Mouse (Mus musculus): ENCODE data around the gene Slc12a3. TPM values are rescaled to one million over a fixed set of nuclear protein-coding genes. Genes with fewer than 3 reads are reported as not detected.
A peak's percentile ranks its signal among the peaks of the same experiment; 100 is the strongest.

The Slc12a3 gene
- polyA plus RNA-seq, 1 experiment from 2014 or later: 0.10 TPM

GRCm38 (mm10) chr8:94378763-94379415, 49.9 kb downstream of the Slc12a3 start:
- H3K4me1 ChIP-seq (replicated peaks): peaks cover 6% of the 10 kb centered on the region; the same call in 1 of the 2 replicates
- no peaks in the 10 kb centered on the region for H3K9me3 ChIP-seq
- H3K9ac ChIP-seq: no peak overlapping the region
- ATAC-seq: no peak
- H3K27ac ChIP-seq: no peak overlapping the region
- H3K4me3 ChIP-seq (replicated peaks): no peak overlapping the region
- WGBS: 80% methylated on average over 15 of the region's 15 CpGs
- H3K4me2 ChIP-seq (replicated peaks): no peak overlapping the region
- no peaks in the 10 kb centered on the region for H3K27me3 ChIP-seq (replicated peaks)
- H3K36me3 ChIP-seq: no peaks in the 10 kb centered on the region

- no peak overlapping the region for H3K9ac ChIP-seq
- no peaks in the 10 kb centered on the region for H3K9me3 ChIP-seq
- H3K36me3 ChIP-seq: no peaks in the 10 kb centered on the region
- H3K27ac ChIP-seq: no peak overlapping the region
- H3K4me1 ChIP-seq (replicated peaks): peaks cover 6% of the 10 kb centered on the region; the same call in 1 of the 2 replicates
- no peak overlapping the region for H3K4me2 ChIP-seq (replicated peaks)
- H3K4me3 ChIP-seq (replicated peaks): no peak overlapping the region
- 84% methylated on average over 9 of the region's 9 CpGs for WGBS
- ATAC-seq: no peak
- H3K27me3 ChIP-seq (replicated peaks): no peaks in the 10 kb centered on the region
Measured at GRCm38 (mm10) chr8:94379686-94380085, 50.7 kb downstream of the Slc12a3 start.

GRCm38 (mm10) chr8:94384166-94384565, 55.2 kb downstream of the Slc12a3 start:
- WGBS: 92% methylated on average over 7 of the region's 7 CpGs
- no peaks in the 10 kb centered on the region for H3K36me3 ChIP-seq
- ATAC-seq: no peak

GRCm38 (mm10) chr8:94385506-94386213, 56.7 kb downstream of the Slc12a3 start:
- peak overlapping the region; percentile 91 for H3K4me3 ChIP-seq (replicated peaks)
- peak overlapping the region; percentile 84 for H3K27ac ChIP-seq
- peak; percentile 30 for ATAC-seq
- H3K4me1 ChIP-seq (replicated peaks): peaks cover 11% of the 10 kb centered on the region
- no peaks in the 10 kb centered on the region for H3K27me3 ChIP-seq (replicated peaks)
- WGBS: 23% methylated on average over 20 of the region's 20 CpGs
- no peaks in the 10 kb centered on the region for H3K9me3 ChIP-seq
- H3K4me2 ChIP-seq (replicated peaks): peak overlapping the region; percentile 90
- peaks cover 9% of the 10 kb centered on the region; the same call in 1 of the 2 replicates for H3K36me3 ChIP-seq
- peak overlapping the region; percentile 91 for H3K9ac ChIP-seq

More at GRCm38 (mm10) chr8:94384166-94384565, 55.2 kb downstream of the Slc12a3 start:
- H3K4me3 ChIP-seq (replicated peaks): no peak overlapping the region
- peaks cover 11% of the 10 kb centered on the region for H3K4me1 ChIP-seq (replicated peaks)
- no peak overlapping the region for H3K27ac ChIP-seq
- no peak overlapping the region for H3K9ac ChIP-seq
- H3K27me3 ChIP-seq (replicated peaks): no peaks in the 10 kb centered on the region
- no peak overlapping the region for H3K4me2 ChIP-seq (replicated peaks)
- H3K9me3 ChIP-seq: no peaks in the 10 kb centered on the region

DNA sequence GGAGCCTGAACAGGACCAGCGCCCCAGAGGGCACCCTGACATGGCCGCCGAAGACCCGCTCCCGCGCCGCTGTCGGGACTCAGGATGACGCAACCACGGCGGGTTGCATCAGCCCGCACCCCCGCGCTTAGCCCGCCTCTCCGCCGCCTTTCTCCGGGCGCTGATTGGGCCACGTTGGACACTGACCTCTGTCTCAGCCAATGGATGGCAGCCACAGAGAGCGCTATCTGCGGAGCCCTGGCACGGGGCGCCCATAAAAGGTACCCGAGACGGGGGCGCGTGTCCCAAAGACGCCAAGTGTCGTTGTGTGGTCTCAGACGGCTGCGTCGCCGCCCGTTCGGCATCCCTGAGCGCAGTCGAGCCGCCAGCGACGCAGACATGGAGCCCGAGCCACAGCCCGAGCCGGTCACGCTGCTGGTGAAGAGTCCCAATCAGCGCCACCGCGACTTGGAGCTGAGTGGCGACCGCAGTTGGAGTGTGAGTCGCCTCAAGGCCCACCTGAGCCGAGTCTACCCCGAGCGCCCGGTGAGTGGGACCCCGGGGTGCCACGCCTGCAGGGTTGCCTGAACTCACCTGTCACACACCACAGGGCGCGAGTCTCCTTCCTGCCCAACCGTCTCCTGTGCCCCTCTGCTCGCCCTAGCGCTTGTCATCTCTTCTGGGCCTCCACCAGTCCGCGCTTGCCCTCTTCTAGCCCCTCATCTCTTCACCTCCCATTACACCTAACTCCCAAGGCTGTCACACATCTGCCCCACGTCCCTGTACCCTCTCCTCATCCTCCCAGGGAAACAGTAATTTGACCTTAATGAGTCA, 57.4 kb downstream of the Slc12a3 start, which contains the start of gene Herpud1:
TSS of gene Herpud1 (plus strand) at position 225 of the 813 bp plus-strand sequence.
- peak; percentile 99 for ATAC-seq
- Histone ChIP-seq H3K9me3 (no peaks in the 10 kb centered on the region), H3K4me2 (replicated peaks) (peak within 1 kb of the TSS; percentile 90), H3K36me3 (peaks cover 17% of the 10 kb centered on the region), H3K4me1 (replicated peaks) (peaks cover 11% of the 10 kb centered on the region), H3K27me3 (replicated peaks) (no peaks in the 10 kb centered on the region), H3K9ac (peak within 1 kb of the TSS; percentile 91), H3K4me3 (replicated peaks) (peak within 1 kb of the TSS; percentile 91), H3K27ac (peak within 1 kb of the TSS; percentile 89)
- WGBS: under 1% methylated on average over 65 of the region's 65 CpGs

GRCm38 (mm10) chr8:94387027-94387684, 58.2 kb downstream of the Slc12a3 start:
- peak overlapping the region; percentile 89 for H3K27ac ChIP-seq
- H3K4me2 ChIP-seq (replicated peaks): peak overlapping the region; percentile 90
- ATAC-seq: peak; percentile 72
- WGBS: under 1% methylated on average over 25 of the region's 25 CpGs
- H3K9me3 ChIP-seq: no peaks in the 10 kb centered on the region
- H3K27me3 ChIP-seq (replicated peaks): no peaks in the 10 kb centered on the region
- H3K4me3 ChIP-seq (replicated peaks): peak overlapping the region; percentile 91
- H3K9ac ChIP-seq: peak overlapping the region; percentile 91
- H3K36me3 ChIP-seq: peaks cover 24% of the 10 kb centered on the region
- peaks cover 11% of the 10 kb centered on the region for H3K4me1 ChIP-seq (replicated peaks)

DNA sequence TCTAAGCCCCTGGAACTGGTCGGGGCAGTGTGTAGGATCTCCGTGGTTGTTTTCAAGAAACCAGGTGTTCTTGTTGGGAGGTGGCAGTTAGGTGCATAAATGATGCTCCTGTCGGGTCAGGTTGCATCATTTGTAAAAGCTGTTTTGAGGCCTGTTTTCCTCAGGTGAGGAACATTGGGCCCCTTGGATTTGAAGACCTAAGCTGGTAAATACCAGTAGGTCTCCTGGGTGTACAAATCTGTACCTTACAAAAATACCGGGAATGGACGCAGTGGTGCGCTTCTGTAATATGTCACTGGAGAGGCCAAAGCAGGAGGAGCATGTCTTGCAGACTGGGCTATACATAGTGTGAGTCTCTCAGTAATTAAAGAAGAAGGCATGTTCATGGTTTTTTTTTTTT, 58.8 kb downstream of the Slc12a3 start:
- H3K9ac ChIP-seq: peak overlapping the region; percentile 91
- H3K4me2 ChIP-seq (replicated peaks): peak overlapping the region; percentile 90
- H3K27ac ChIP-seq: peak overlapping the region; percentile 89; the same call in 1 of the 2 replicates
- peaks cover 11% of the 10 kb centered on the region for H3K4me1 ChIP-seq (replicated peaks)
- 20% methylated on average over 6 of the region's 6 CpGs for WGBS
- H3K36me3 ChIP-seq: peaks cover 29% of the 10 kb centered on the region
- H3K27me3 ChIP-seq (replicated peaks): no peaks in the 10 kb centered on the region
- no peaks in the 10 kb centered on the region for H3K9me3 ChIP-seq
- no peak for ATAC-seq
- H3K4me3 ChIP-seq (replicated peaks): peak overlapping the region; percentile 91

DNA sequence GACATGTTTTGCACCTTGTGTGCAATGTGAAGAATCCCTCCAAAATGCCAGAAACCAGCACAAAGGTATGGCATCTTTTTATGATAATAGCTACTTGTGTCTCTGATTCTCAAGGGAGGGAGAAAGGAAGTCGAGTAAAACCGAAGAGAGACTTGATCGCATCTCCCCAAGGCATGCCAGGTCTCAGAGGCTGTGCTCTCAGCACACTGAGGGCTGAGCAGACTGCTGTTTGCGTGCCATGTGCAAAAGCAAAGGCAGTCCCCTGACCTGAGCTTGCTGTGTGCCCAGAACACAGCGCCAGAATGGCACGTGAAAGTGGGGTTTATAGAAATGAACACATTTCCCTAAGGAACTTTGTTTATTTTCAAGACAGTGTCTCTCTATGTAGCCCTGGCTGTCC, 60.5 kb downstream of the Slc12a3 start:
- no peak for ATAC-seq
- H3K27me3 ChIP-seq (replicated peaks): no peaks in the 10 kb centered on the region
- 91% methylated on average over 6 of the region's 6 CpGs for WGBS
- no peak overlapping the region for H3K9ac ChIP-seq
- no peak overlapping the region for H3K27ac ChIP-seq
- H3K4me1 ChIP-seq (replicated peaks): peaks cover 11% of the 10 kb centered on the region
- no peak overlapping the region for H3K4me3 ChIP-seq (replicated peaks)
- H3K4me2 ChIP-seq (replicated peaks): no peak overlapping the region
- H3K9me3 ChIP-seq: no peaks in the 10 kb centered on the region
- H3K36me3 ChIP-seq: peaks cover 40% of the 10 kb centered on the region

DNA sequence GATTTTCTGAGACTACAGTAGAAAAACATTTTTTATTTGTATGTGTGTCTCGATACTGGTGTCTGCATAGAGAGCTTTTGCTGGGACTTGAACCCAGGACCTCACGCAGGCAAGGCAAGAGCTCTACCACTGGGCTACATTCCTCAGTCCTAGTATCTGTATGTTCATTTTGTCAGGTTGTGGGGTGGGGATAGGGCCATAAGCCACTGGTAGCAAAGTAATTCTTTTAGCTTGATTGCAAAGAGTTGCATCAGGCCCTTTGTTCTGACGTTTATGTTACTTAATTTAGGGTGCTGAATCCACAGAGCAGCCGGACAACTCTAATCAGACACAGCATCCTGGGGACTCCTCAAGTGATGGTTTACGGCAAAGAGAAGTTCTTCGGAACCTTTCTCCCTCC, 61.4 kb downstream of the Slc12a3 start:
- Histone ChIP-seq H3K9ac (no peak overlapping the region), H3K4me3 (replicated peaks) (no peak overlapping the region), H3K4me1 (replicated peaks) (peaks cover 8% of the 10 kb centered on the region), H3K9me3 (no peaks in the 10 kb centered on the region), H3K27me3 (replicated peaks) (no peaks in the 10 kb centered on the region), H3K4me2 (replicated peaks) (no peak overlapping the region), H3K36me3 (peaks cover 44% of the 10 kb centered on the region), H3K27ac (no peak overlapping the region)
- 95% methylated on average over 6 of the region's 6 CpGs for WGBS
- no peak for ATAC-seq

DNA sequence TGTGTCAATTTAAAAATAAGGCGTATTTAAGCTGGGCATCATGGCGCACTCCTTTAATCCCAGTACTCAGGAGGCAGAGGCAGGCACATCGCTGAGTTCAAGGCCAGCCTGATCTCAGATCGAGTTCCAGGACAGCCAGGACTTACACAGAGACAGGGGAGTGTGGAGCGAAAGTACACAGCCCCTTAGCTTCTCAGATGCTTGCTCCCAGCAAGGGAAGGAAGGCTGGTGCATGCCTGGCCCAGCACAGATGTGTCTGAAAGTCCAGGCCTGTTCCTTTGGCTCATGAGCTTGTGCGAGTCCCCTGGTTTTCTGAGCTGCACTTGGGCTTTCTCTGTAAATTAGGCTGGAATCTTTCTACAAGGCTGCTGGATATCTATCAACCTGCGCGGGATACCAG, 61.9 kb downstream of the Slc12a3 start:
- no peak overlapping the region for H3K27ac ChIP-seq
- H3K4me3 ChIP-seq (replicated peaks): no peak overlapping the region
- WGBS: 96% methylated on average over 8 of the region's 8 CpGs
- H3K9me3 ChIP-seq: no peaks in the 10 kb centered on the region
- no peak overlapping the region for H3K9ac ChIP-seq
- no peak for ATAC-seq
- H3K27me3 ChIP-seq (replicated peaks): no peaks in the 10 kb centered on the region
- no peak overlapping the region for H3K4me2 ChIP-seq (replicated peaks)
- H3K4me1 ChIP-seq (replicated peaks): peaks cover 7% of the 10 kb centered on the region
- peaks cover 44% of the 10 kb centered on the region for H3K36me3 ChIP-seq

GRCm38 (mm10) chr8:94392147-94392546, 63.1 kb downstream of the Slc12a3 start:
- Histone ChIP-seq H3K4me1 (replicated peaks) (peaks cover 7% of the 10 kb centered on the region), H3K27me3 (replicated peaks) (no peaks in the 10 kb centered on the region), H3K27ac (no peak overlapping the region), H3K4me2 (replicated peaks) (no peak overlapping the region), H3K36me3 (peaks cover 44% of the 10 kb centered on the region), H3K4me3 (replicated peaks) (no peak overlapping the region), H3K9me3 (no peaks in the 10 kb centered on the region), H3K9ac (no peak overlapping the region)
- 83% methylated on average over 12 of the region's 12 CpGs for WGBS
- ATAC-seq: no peak

DNA sequence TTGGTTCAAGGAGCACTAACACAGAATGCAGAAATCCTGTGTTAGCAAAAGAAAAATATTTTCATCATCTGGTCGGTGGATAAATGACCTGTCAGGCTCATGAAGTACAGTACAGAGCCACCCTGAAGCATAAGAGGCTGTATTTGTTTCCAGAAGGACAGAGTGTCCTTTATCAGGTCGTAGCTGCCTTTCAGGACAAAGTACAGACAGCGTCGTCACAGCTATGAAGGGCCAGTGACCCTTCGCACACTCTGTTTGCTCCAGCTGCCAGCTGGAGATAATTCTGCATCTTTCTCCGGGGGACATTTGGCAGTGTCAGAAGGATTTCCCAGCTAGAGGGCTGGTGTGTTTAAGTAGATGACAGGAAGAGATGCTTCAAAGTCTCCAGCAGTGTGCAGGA, 63.6 kb downstream of the Slc12a3 start:
- no peaks in the 10 kb centered on the region for H3K9me3 ChIP-seq
- peaks cover 44% of the 10 kb centered on the region for H3K36me3 ChIP-seq
- 48% methylated on average over 6 of the region's 6 CpGs for WGBS
- H3K27ac ChIP-seq: no peak overlapping the region
- H3K4me1 ChIP-seq (replicated peaks): peaks cover 5% of the 10 kb centered on the region
- no peak overlapping the region for H3K4me2 ChIP-seq (replicated peaks)
- no peak for ATAC-seq
- no peak overlapping the region for H3K9ac ChIP-seq
- H3K4me3 ChIP-seq (replicated peaks): no peak overlapping the region
- H3K27me3 ChIP-seq (replicated peaks): no peaks in the 10 kb centered on the region
